Mouse (Mus musculus) testis, adult 10 weeks (tissue): ENCODE data around the gene Olfr555. TPM values are rescaled to one million over a fixed set of nuclear protein-coding genes. Genes with fewer than 3 reads are reported as not detected.

Experiments used
- polyA plus RNA-seq: library from polyadenylated mRNA; stranded (reverse); fragments of 350-450 nt; fragmentation: Illumina TruSeq; extraction: RNeasy Lipid Tissue Mini Kit (QIAGEN cat#74804); gene quantifications from one replicate; pipeline ENCODE4 v1.2.3, GENCODE M21; 2014; ENCODE audit warnings: low read depth, low replicate concordance

Olfr555 gene
- polyA plus RNA-seq, result not detected

DNA sequence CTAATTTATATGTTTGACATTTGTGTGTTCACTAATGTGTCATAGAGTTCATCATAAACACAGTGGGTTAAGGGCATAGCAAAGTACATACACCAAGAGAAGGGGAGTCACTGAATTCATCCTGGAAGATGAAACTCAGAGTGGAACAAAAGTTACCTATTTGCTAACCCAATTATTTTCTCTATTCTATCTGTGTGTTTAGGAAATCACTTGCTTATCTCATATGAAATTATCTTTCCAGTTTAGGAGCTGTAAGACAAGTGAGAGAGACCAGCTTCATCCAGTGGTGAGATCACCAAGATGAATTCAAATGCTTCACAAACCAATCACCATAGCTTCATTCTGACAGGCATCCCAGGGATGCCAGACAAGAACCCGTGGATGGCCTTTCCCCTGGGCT, at the start of gene Olfr555:
Olfr555 (plus strand) TSS at position 301 of the 400 bp plus-strand sequence.

DNA sequence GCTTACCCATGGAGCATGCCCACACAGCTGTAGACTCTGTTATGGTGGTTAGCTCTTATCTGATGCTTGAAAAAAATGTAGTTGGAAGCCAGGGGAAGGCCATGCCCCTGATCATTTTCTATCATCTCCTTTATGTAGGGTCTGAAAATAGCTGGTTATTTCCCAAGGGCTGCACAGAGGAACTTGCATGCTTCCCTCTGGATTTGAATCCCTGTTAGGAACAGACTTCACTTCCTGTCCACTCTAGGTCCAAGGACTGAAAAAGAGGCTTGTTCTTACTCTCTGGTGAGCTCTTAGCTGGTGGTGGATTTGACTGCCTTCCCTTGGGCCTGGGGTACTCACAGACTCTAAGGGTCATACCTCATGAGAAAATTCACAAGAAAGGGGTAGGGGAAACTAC, 40.5 kb upstream of the Olfr555 start, which contains the start of gene Olfr553:
Olfr553 (minus strand) TSS at position 101 of the 400 bp plus-strand sequence.

DNA sequence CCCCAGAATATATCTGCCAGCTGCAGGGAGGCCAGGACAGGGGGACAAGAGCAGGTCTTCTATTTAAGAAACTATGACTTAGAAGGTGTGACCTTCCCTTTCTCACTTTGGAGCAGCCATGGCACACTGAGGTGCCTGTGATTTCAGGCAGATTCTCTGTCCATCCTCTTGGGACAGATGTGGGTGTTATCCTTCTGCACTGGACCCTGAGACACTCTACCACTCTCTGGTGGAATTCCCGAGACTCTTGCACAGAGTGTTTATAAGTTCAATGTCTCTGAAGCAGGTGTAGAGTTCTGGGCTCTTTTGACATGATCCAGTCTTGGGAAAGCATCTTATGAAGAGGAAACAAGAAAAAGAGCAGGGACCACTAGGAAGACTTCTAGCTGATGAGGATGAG, 20.5 kb upstream of the Olfr555 start, which contains the start of gene Olfr554:
Olfr554 (plus strand) TSS at position 301 of the 400 bp plus-strand sequence.

DNA sequence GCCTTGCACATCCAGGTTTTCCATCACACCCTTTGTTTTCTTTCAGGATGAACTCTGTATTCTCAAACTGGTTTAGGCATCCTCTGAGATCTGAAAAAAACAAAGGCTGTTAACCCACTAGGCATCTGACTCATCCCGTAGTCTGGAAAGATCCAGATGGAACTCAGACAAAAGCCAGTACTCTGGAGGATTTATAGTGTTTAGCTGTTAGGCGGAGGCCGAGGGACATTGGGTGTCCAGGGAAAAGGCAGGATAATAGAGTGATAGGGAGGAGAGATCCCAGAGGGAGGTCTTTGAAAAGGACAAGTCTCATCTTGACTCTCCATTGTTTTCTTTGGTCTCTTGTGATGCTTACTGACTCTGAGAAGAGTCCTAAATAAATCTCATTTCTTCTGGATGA, 6.0 kb downstream of the Olfr555 start, which contains the start of gene Olfr556:
Olfr556 (plus strand) TSS at position 301 of the 400 bp plus-strand sequence.

DNA sequence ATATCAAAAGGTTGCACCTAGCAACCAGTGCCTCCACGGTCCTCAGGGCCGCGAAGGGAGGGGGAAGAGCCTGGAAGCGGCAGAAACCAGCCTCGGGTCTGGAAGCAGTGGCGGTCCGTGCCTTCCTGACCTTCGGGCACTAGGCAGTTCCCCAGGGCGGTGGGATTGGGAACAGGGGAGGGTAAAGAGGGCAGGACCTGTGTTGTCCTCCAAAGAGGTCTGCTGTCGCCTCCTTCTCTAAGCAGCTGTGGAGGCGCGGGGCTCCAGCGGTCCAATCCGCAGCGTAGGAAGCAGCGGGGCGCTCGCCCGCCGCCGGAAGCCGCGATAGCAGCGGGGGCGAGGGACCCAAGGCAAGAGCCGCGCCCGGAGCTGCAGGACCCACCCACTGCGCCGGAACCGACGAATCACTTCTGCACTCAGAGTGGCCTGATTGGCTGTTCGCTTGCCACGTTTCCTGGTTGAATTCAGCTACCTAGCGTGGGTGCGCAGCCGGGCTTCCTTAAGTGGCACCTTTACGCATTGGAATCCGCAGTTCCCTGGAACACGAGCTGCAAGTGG, 28.4 kb downstream of the Olfr555 start, which contains the start of gene Trim68:
Trim68 (minus strand) TSS at position 384 of the 558 bp plus-strand sequence.

DNA sequence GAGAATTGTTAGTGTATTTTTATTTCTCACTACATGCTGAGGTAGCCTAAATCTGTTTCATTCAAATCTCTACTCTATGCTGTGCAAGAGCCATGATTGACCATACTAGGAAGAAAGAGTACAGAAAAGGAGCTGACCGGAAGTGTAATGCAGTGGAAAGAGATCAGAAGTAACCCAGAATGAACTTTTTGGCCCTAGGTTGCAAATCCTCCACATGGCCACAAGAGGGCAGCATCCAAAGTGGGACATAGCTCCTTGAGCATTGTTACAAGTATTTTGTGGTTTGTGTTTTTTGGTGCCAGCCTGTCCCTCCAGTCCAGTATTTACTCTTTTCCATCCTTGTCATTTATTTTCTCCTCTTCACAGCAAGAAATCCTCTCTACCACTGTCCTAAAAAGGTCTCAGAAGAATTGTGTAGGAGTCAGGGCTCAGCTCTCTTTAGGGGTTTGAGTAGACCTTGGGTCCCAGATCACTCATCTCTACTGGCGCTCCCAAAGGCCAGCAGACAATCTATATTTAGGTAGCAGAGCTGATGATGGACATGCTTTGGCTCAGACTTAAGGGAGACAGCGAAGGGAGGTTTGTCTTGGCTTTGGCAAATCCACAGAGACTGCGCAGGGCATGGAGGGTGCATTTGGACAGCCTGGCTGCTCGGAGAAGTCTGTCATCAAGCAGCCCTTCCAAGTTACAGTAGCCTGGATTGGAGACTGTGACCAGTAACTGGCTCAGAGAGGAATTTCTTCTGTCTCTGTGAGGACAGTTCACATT, 36.9 kb downstream of the Olfr555 start, which contains the start of gene Olfr557:
Olfr557 (plus strand) TSS at position 553 of the 768 bp plus-strand sequence.

DNA sequence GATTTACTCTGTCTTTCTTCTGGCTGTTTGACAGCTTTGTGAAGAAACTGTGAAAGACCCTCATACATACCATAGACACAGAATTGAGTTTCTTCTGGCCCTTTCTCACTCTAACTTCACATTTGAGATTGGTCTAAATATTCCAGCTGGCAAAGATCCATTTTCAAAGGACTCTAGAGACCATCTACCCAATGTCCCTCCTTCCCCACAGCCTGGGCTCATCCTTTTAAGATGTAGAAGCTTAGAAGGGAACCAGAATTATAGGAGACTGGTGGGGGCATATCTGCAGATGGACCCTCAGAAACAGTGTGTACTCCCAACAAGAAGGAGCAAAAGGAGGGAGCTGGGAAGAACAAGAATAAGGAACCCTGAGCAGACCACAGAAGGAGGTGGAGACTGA, 43.3 kb downstream of the Olfr555 start, which contains the start of gene Olfr558:
Olfr558 (plus strand) TSS at position 301 of the 400 bp plus-strand sequence.

Other genes with a start within 250 kb of the Olfr555 start
- gene Rrm1, start 217.1 kb upstream of the Olfr555 start, polyA plus RNA-seq, result 83.8 TPM
- gene Olfr543, start 177.1 kb upstream of the Olfr555 start, polyA plus RNA-seq, result not detected
- gene Olfr544, start 170.5 kb upstream of the Olfr555 start, polyA plus RNA-seq, result not detected
- gene Olfr545, start 159.2 kb upstream of the Olfr555 start, polyA plus RNA-seq, result not detected
- gene Olfr547, start 124.1 kb upstream of the Olfr555 start, polyA plus RNA-seq, result not detected
- gene Olfr548-ps1, start 117.9 kb upstream of the Olfr555 start, polyA plus RNA-seq, result not detected
- gene Olfr549, start 109.0 kb upstream of the Olfr555 start, polyA plus RNA-seq, result not detected
- gene Trim21, start 93.3 kb upstream of the Olfr555 start, polyA plus RNA-seq, result 1.1 TPM
- gene Olfr550, start 87.4 kb upstream of the Olfr555 start, polyA plus RNA-seq, result not detected
- gene Olfr551, start 66.9 kb upstream of the Olfr555 start, polyA plus RNA-seq, result not detected
- not detected for gene Olfr552, start 61.1 kb upstream of the Olfr555 start, polyA plus RNA-seq
- not detected for gene Olfr553, start 40.6 kb upstream of the Olfr555 start, polyA plus RNA-seq
- not detected for gene Olfr554, start 20.4 kb upstream of the Olfr555 start, polyA plus RNA-seq
- gene Olfr556, start 6.1 kb downstream of the Olfr555 start, polyA plus RNA-seq, result not detected
- 5.6 TPM for gene Trim68, start 28.5 kb downstream of the Olfr555 start, polyA plus RNA-seq
- not detected for gene Olfr557, start 37.1 kb downstream of the Olfr555 start, polyA plus RNA-seq
- gene Olfr558, start 43.4 kb downstream of the Olfr555 start, polyA plus RNA-seq, result 0.48 TPM
- 0.08 TPM for gene Olfr33, start 60.2 kb downstream of the Olfr555 start, polyA plus RNA-seq
- gene Olfr559, start 68.7 kb downstream of the Olfr555 start, polyA plus RNA-seq, result not detected
- not detected for gene Olfr560, start 100.5 kb downstream of the Olfr555 start, polyA plus RNA-seq
- gene Olfr78, start 100.6 kb downstream of the Olfr555 start, polyA plus RNA-seq, result 0.34 TPM
- gene Olfr561, start 112.4 kb downstream of the Olfr555 start, polyA plus RNA-seq, result not detected
- gene Olfr564, start 144.7 kb downstream of the Olfr555 start, polyA plus RNA-seq, result not detected
- gene Olfr566, start 199.9 kb downstream of the Olfr555 start, polyA plus RNA-seq, result not detected
- gene Olfr568, start 218.3 kb downstream of the Olfr555 start, polyA plus RNA-seq, result 0.24 TPM
- gene Olfr569, start 232.1 kb downstream of the Olfr555 start, polyA plus RNA-seq, result not detected
- gene Olfr570, start 235.8 kb downstream of the Olfr555 start, polyA plus RNA-seq, result not detected